Mouse (Mus musculus) ES-Bruce4 (cell line): ENCODE data around the gene Tmem131l.

Source experiments
- CTCF ChIP-seq: IDR thresholded peaks from one replicate; pipeline ENCODE4 v1.8.1; 2011; ENCODE audit warnings: low read depth, low read length
- EP300 ChIP-seq: IDR thresholded peaks from 2 replicates; pipeline ENCODE4 v1.6.1; 2011; ENCODE audit warnings: low read depth, low read length; ENCODE audit not compliant: insufficient read depth
- POLR2A ChIP-seq: IDR thresholded peaks from one replicate; pipeline ENCODE4 v1.8.1; 2011; ENCODE audit warnings: low read length; ENCODE audit not compliant: insufficient read depth

- TF ChIP-seq EP300: no peak
- no peak for TF ChIP-seq POLR2A
- no peak for TF ChIP-seq CTCF
Observed at GRCm38 (mm10) chr3:83948801-83949200, 91.2 kb downstream of the Tmem131l start.
